Mouse (Mus musculus): ENCODE data around the gene Lrrc4. TPM values are rescaled to one million over a fixed set of nuclear protein-coding genes. Genes with fewer than 3 reads are reported as not detected.

Lrrc4 gene
- total and polyA plus RNA-seq, 2 experiments from 2014 or later: 5.8 to 61.2 TPM

- H3K9me3 ChIP-seq (ENCODE audit: low read length): no peaks in the 10 kb centered on the region
- 0 out of 2 replicates have a peak, but pooled peaks have one; percentile 1 for TF ChIP-seq CTCF (IDR thresholded peaks at IDR 0.05)
- ATAC-seq (ENCODE audit: low FRiP score) (peak; percentile 76), DNase-seq (ENCODE audit: low spot score) (peak; percentile 92)
- peaks cover 5% of the 10 kb centered on the region; the same call in 1 of the 2 replicates for H3K4me1 ChIP-seq (ENCODE audit: insufficient read depth, low read length)
- WGBS: 28% methylated on average over 10 of the region's 10 CpGs
- no peak overlapping the region for H3K4me3 ChIP-seq (ENCODE audit: low read depth, low read length)
- H3K36me3 ChIP-seq (ENCODE audit: insufficient read depth, low read length): no peaks in the 10 kb centered on the region
- H3K9ac ChIP-seq (replicated peaks; ENCODE audit: low read length, poor library complexity, severe bottlenecking): no peak overlapping the region
- no peak overlapping the region for H3K4me2 ChIP-seq (ENCODE audit: low read depth, low read length, poor library complexity, severe bottlenecking)
- no peak overlapping the region for H3K27ac ChIP-seq (ENCODE audit: low read depth, low read length)
- no peaks in the 10 kb centered on the region for H3K27me3 ChIP-seq (ENCODE audit: insufficient read depth, low read length)
Observed at GRCm38 (mm10) chr6:28756306-28757018, 75.1 kb downstream of the Lrrc4 start.

GRCm38 (mm10) chr6:28754127-28754898 lies 77.2 kb downstream of the Lrrc4 start:
- H3K27ac ChIP-seq (ENCODE audit: low read depth, low read length): no peak overlapping the region
- H3K4me2 ChIP-seq (ENCODE audit: low read depth, low read length, poor library complexity, severe bottlenecking): no peak overlapping the region
- H3K9me3 ChIP-seq (ENCODE audit: low read length): no peaks in the 10 kb centered on the region
- H3K9ac ChIP-seq (replicated peaks; ENCODE audit: low read length, poor library complexity, severe bottlenecking): no peak overlapping the region
- H3K4me3 ChIP-seq (ENCODE audit: low read depth, low read length): no peak overlapping the region
- DNase-seq (ENCODE audit: low spot score): no peak
- no peaks in the 10 kb centered on the region for H3K27me3 ChIP-seq (ENCODE audit: insufficient read depth, low read length)
- peaks cover 5% of the 10 kb centered on the region; the same call in 1 of the 2 replicates for H3K4me1 ChIP-seq (ENCODE audit: insufficient read depth, low read length)
- ATAC-seq (ENCODE audit: low FRiP score): no peak
- no peak for TF ChIP-seq CTCF (IDR thresholded peaks at IDR 0.05)
- no peaks in the 10 kb centered on the region for H3K36me3 ChIP-seq (ENCODE audit: insufficient read depth, low read length)
- 85% methylated on average over 6 of the region's 6 CpGs for WGBS

- no peaks in the 10 kb centered on the region for H3K9me3 ChIP-seq (ENCODE audit: low read length)
- H3K4me1 ChIP-seq (ENCODE audit: insufficient read depth, low read length): peaks cover 5% of the 10 kb centered on the region; the same call in 1 of the 2 replicates
- ATAC-seq (ENCODE audit: low FRiP score): no peak
- TF ChIP-seq CTCF (IDR thresholded peaks at IDR 0.05): no peak
- H3K9ac ChIP-seq (replicated peaks; ENCODE audit: low read length, poor library complexity, severe bottlenecking): no peak overlapping the region
- H3K27ac ChIP-seq (ENCODE audit: low read depth, low read length): no peak overlapping the region
- H3K4me3 ChIP-seq (ENCODE audit: low read depth, low read length): no peak overlapping the region
- no peak for DNase-seq (ENCODE audit: low spot score)
- no peaks in the 10 kb centered on the region for H3K36me3 ChIP-seq (ENCODE audit: insufficient read depth, low read length)
- H3K27me3 ChIP-seq (ENCODE audit: insufficient read depth, low read length): no peaks in the 10 kb centered on the region
- H3K4me2 ChIP-seq (ENCODE audit: low read depth, low read length, poor library complexity, severe bottlenecking): no peak overlapping the region
- 70% methylated on average over 5 of the region's 5 CpGs for WGBS
Observed at GRCm38 (mm10) chr6:28753681-28754080, 77.9 kb downstream of the Lrrc4 start.

GRCm38 (mm10) chr6:28753217-28753616 lies 78.3 kb downstream of the Lrrc4 start:
- no peak overlapping the region for H3K4me2 ChIP-seq (ENCODE audit: low read depth, low read length, poor library complexity, severe bottlenecking)
- no peak overlapping the region for H3K27ac ChIP-seq (ENCODE audit: low read depth, low read length)
- DNase-seq (ENCODE audit: low spot score): no peak
- H3K4me3 ChIP-seq (ENCODE audit: low read depth, low read length): no peak overlapping the region
- no peaks in the 10 kb centered on the region for H3K27me3 ChIP-seq (ENCODE audit: insufficient read depth, low read length)
- no peaks in the 10 kb centered on the region for H3K9me3 ChIP-seq (ENCODE audit: low read length)
- TF ChIP-seq CTCF (IDR thresholded peaks at IDR 0.05): no peak
- WGBS: 94% methylated on average over 5 of the region's 5 CpGs
- peaks cover 5% of the 10 kb centered on the region; the same call in 1 of the 2 replicates for H3K4me1 ChIP-seq (ENCODE audit: insufficient read depth, low read length)
- no peak overlapping the region for H3K9ac ChIP-seq (replicated peaks; ENCODE audit: low read length, poor library complexity, severe bottlenecking)
- H3K36me3 ChIP-seq (ENCODE audit: insufficient read depth, low read length): no peaks in the 10 kb centered on the region
- ATAC-seq (ENCODE audit: low FRiP score): no peak

GRCm38 (mm10) chr6:28751186-28751585 lies 80.4 kb downstream of the Lrrc4 start:
- H3K9me3 ChIP-seq (ENCODE audit: low read length): no peaks in the 10 kb centered on the region
- no peak overlapping the region for H3K9ac ChIP-seq (replicated peaks; ENCODE audit: low read length, poor library complexity, severe bottlenecking)
- H3K4me2 ChIP-seq (ENCODE audit: low read depth, low read length, poor library complexity, severe bottlenecking): no peak overlapping the region
- DNase-seq (ENCODE audit: low spot score): no peak
- 77% methylated on average over 3 of the region's 3 CpGs for WGBS
- ATAC-seq (ENCODE audit: low FRiP score): no peak
- H3K4me3 ChIP-seq (ENCODE audit: low read depth, low read length): no peak overlapping the region
- no peak overlapping the region for H3K27ac ChIP-seq (ENCODE audit: low read depth, low read length)
- no peak for TF ChIP-seq CTCF (IDR thresholded peaks at IDR 0.05)
- H3K27me3 ChIP-seq (ENCODE audit: insufficient read depth, low read length): no peaks in the 10 kb centered on the region
- H3K36me3 ChIP-seq (ENCODE audit: insufficient read depth, low read length): no peaks in the 10 kb centered on the region
- H3K4me1 ChIP-seq (ENCODE audit: insufficient read depth, low read length): no peaks in the 10 kb centered on the region

- no peak for TF ChIP-seq CTCF (IDR thresholded peaks at IDR 0.05)
- H3K4me1 ChIP-seq (ENCODE audit: insufficient read depth, low read length): 0 out of 2 replicates have a peak, but pooled peaks cover 3% of the 10 kb centered on the region
- WGBS: 79% methylated on average over 3 of the region's 3 CpGs
- no peak overlapping the region for H3K4me2 ChIP-seq (ENCODE audit: low read depth, low read length, poor library complexity, severe bottlenecking)
- H3K27me3 ChIP-seq (ENCODE audit: insufficient read depth, low read length): no peaks in the 10 kb centered on the region
- DNase-seq (ENCODE audit: low spot score): no peak
- H3K4me3 ChIP-seq (ENCODE audit: low read depth, low read length): no peak overlapping the region
- H3K9me3 ChIP-seq (ENCODE audit: low read length): no peaks in the 10 kb centered on the region
- H3K9ac ChIP-seq (replicated peaks; ENCODE audit: low read length, poor library complexity, severe bottlenecking): no peak overlapping the region
- no peaks in the 10 kb centered on the region for H3K36me3 ChIP-seq (ENCODE audit: insufficient read depth, low read length)
- no peak overlapping the region for H3K27ac ChIP-seq (ENCODE audit: low read depth, low read length)
- ATAC-seq (ENCODE audit: low FRiP score): no peak
Observed at GRCm38 (mm10) chr6:28749224-28749623, 82.3 kb downstream of the Lrrc4 start.

Data from midbrain, postnatal 0 days (tissue).